Mouse (Mus musculus) regulatory T cell (primary cell): Measurements from ENCODE around the gene Sik3.

Experiments used
- in situ Hi-C: fragments of 300-600 bp; cut with MboI, MseI; formaldehyde crosslinking; loops from one replicate; pipeline ENCODE4 v1.15.1; 2025; ENCODE audit warnings: high pct_unique_total_duplicates

Gene Sik3

GRCm38 (mm10) chr9:46186387-46186786 is 173.8 kb downstream of the Sik3 start:
- in situ Hi-C loops = no loop called here

- in situ Hi-C loops = no loop called here
These were observed 175.8 kb downstream of the Sik3 start for GRCm38 (mm10) chr9:46188370-46188769.

GRCm38 (mm10) chr9:46188956-46189355 is 176.3 kb downstream of the Sik3 start:
- in situ Hi-C loops = no loop called here

GRCm38 (mm10) chr9:46189381-46189780 is 176.8 kb downstream of the Sik3 start:
- in situ Hi-C loops = no loop called here

- in situ Hi-C loops = no loop called here
These were observed 178.6 kb downstream of the Sik3 start for GRCm38 (mm10) chr9:46191234-46191633.

GRCm38 (mm10) chr9:46191644-46192043 is 179.0 kb downstream of the Sik3 start:
- in situ Hi-C loops = no loop called here

- in situ Hi-C loops = no loop called here
These were observed 180.0 kb downstream of the Sik3 start for GRCm38 (mm10) chr9:46192642-46193041.

GRCm38 (mm10) chr9:46194809-46195208 is 182.2 kb downstream of the Sik3 start:
- in situ Hi-C loops = loop anchor here (5.0 kb wide), 1 partner anchor 198 kb away; no protein-coding TSS in a partner anchor

GRCm38 (mm10) chr9:46196699-46197169 is 184.1 kb downstream of the Sik3 start:
- in situ Hi-C loops = loop anchor here (5.0 kb wide), 1 partner anchor 199 kb away; no protein-coding TSS in a partner anchor

GRCm38 (mm10) chr9:46198461-46198860 is 185.8 kb downstream of the Sik3 start:
- in situ Hi-C loops = loop anchor here (5.0 kb wide), 1 partner anchor 201 kb away; no protein-coding TSS in a partner anchor

GRCm38 (mm10) chr9:46198936-46199335 is 186.3 kb downstream of the Sik3 start:
- in situ Hi-C loops = loop anchor here (5.0 kb wide), 1 partner anchor 202 kb away; no protein-coding TSS in a partner anchor

GRCm38 (mm10) chr9:46199609-46200008 is 187.0 kb downstream of the Sik3 start:
- in situ Hi-C loops = loop anchor here (5.0 to 10.0 kb wide), 2 partner anchors 202 to 635 kb away; no protein-coding TSS in a partner anchor

GRCm38 (mm10) chr9:46206834-46207500 is 194.3 kb downstream of the Sik3 start:
- in situ Hi-C loops = loop anchor here (10.0 kb wide), 1 partner anchor 642 kb away; no protein-coding TSS in a partner anchor

GRCm38 (mm10) chr9:46207501-46207869 is 194.9 kb downstream of the Sik3 start:
- in situ Hi-C loops = loop anchor here (10.0 kb wide), 1 partner anchor 643 kb away; no protein-coding TSS in a partner anchor

GRCm38 (mm10) chr9:46208401-46208974 is 195.9 kb downstream of the Sik3 start:
- in situ Hi-C loops = loop anchor here (10.0 kb wide), 1 partner anchor 644 kb away; no protein-coding TSS in a partner anchor

- in situ Hi-C loops = no loop called here
These were observed 197.9 kb downstream of the Sik3 start for GRCm38 (mm10) chr9:46210473-46210872.

GRCm38 (mm10) chr9:46214276-46214675 is 201.7 kb downstream of the Sik3 start:
- in situ Hi-C loops = no loop called here

- in situ Hi-C loops = no loop called here
These were observed 202.3 kb downstream of the Sik3 start for GRCm38 (mm10) chr9:46214946-46215337.

- in situ Hi-C loops = no loop called here
These were observed 203.0 kb downstream of the Sik3 start for GRCm38 (mm10) chr9:46215338-46216322.

GRCm38 (mm10) chr9:46216744-46217470 is 204.3 kb downstream of the Sik3 start:
- in situ Hi-C loops = no loop called here

GRCm38 (mm10) chr9:46218176-46218575 is 205.6 kb downstream of the Sik3 start:
- in situ Hi-C loops = no loop called here
